Mouse (Mus musculus) frontal cortex, adult (tissue): Measurements from ENCODE around the gene Traf5.
A peak's percentile ranks its signal among the peaks of the same experiment; 100 is the strongest.

Experiments used
- ATAC-seq: cut with Nextera tagmentation; 2 replicates; pipeline ENCODE4 v1.9.2; 2017; ENCODE audit warnings: mild to moderate bottlenecking, moderate library complexity, mixed read lengths; ENCODE audit not compliant: low TSS enrichment

Gene Traf5

GRCm38 (mm10) chr1:192062682-192063081 is 29.7 kb downstream of the Traf5 start:
- ATAC-seq: no peak

- peak; percentile 94 for ATAC-seq
Observed at GRCm38 (mm10) chr1:192061666-192062306, 30.6 kb downstream of the Traf5 start.

DNA sequence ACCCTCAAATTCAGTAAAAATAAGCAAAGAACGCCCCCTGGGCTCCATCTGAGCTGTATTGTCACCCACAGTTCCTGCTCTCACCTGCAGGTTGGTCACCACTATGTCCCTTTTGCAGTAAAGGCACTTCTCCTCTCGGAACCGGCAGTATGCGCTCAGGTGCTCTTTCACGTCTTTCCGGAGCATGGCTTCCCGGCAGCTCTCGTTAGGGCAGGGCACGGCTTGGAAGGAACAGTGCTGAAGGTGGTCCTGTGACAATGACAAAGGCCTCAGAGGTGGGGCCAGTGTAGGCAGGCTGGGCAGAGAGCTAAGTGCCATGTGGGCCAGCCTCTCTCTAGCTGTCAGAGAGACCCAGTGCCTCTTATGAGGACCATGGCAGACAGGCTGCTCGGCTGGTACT is 33.4 kb downstream of the Traf5 start:
- ATAC-seq: no peak

DNA sequence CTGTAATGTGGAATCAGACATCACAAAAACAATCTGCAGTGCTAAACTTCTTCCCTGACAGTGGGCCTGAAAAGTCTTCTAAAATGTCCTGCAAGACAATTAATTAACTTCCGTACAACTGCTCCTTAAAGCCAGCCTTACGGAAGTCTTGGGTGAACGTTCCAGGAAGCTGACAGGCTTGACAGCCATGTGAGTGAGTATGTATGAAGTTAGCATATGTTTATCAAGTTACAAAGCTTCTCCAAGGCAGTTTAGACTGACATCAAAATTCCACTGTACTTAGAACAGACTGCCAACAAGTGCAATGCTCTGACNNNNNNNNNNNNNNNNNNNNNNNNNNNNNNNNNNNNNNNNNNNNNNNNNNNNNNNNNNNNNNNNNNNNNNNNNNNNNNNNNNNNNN is 38.6 kb downstream of the Traf5 start:
- ATAC-seq: no peak

DNA sequence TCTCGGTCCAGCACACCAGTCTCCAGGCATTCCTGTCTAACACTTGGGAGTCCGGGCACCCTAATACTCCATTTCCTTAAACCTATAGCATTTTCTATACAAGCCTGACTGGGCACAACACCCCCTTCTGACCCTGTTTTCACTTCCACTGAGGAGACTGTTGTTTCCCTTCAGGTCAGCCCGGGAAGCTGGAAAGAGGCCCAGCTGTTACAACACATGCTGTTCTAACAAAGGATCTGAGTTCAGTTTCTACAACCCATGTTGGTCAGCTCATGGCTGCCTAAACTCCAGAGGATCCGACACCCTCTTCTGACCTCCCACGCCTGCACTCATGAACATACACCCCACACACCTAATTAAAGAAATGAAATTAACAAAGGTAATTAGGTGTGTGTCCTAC is 39.4 kb downstream of the Traf5 start:
- no peak for ATAC-seq

DNA sequence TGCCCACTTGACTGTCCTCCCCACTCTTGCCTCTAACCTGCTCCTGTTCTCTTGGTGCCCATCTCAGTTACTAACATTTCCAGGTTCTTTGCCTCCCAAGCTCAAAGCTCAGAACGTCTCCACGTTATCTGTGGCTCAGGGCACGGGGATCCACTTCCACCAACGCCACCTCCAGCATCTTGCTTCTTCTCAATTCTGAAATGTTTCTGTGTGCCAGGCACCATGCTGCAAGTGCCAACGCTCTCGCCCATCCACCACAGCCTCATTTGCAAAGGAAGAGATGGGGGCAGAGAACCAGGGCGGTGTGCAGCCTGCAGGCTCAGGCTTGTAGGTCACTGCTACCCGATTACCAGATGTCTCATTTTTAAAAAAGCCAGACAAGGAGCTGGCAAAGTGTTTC is 39.9 kb downstream of the Traf5 start:
- peak; percentile 96 for ATAC-seq

- no peak for ATAC-seq
Observed at GRCm38 (mm10) chr1:191999022-191999421, 93.3 kb downstream of the Traf5 start.

- peak; percentile 47; the same call in 1 of the 2 replicates for ATAC-seq
Observed at GRCm38 (mm10) chr1:191996621-191997185, 95.7 kb downstream of the Traf5 start.

DNA sequence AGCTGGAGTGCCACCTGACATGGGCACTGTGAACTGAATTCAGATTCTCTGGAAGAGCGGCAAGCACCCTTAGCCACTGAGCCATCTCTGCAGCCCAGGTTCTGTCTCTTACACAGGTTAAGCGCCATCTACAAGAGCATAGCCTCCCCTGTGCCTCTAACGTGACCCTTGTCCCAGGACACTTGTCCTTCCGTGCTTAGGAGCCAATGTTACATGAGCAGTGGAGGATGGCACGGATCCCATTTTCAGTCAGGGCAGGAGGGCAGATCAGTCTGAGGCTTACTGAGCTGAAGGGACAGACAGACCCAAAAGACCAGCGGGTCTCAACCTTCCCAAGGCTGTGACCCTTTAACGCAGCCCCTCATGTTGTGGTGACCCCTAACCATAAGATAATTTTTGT is 96.4 kb downstream of the Traf5 start:
- ATAC-seq: no peak

- ATAC-seq: no peak
Observed at GRCm38 (mm10) chr1:191995488-191995887, 96.9 kb downstream of the Traf5 start.

GRCm38 (mm10) chr1:191994476-191994875 is 97.9 kb downstream of the Traf5 start:
- no peak for ATAC-seq

GRCm38 (mm10) chr1:191992040-191992780 is 100.1 kb downstream of the Traf5 start:
- ATAC-seq: no peak

GRCm38 (mm10) chr1:191989994-191990393 is 102.4 kb downstream of the Traf5 start:
- peak; percentile 99 for ATAC-seq

- no peak for ATAC-seq
Observed at GRCm38 (mm10) chr1:191989060-191989459, 103.3 kb downstream of the Traf5 start.

- no peak for ATAC-seq
Observed at GRCm38 (mm10) chr1:191988646-191989045, 103.7 kb downstream of the Traf5 start.

DNA sequence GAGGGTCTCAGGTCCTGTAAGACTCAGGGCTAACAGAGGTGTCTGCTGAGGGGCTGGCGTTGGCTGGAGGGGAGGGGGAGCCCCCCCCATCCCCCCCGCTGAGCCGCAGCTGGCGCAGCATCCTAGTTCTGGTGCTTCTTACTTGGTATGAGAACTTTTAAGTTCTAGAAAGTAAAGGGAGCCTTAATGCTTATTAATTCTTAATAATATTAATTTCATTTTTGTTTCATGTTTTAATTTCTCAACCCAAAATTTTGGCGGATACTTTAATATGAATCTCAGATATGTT is 104.9 kb downstream of the Traf5 start:
- ATAC-seq: no peak

DNA sequence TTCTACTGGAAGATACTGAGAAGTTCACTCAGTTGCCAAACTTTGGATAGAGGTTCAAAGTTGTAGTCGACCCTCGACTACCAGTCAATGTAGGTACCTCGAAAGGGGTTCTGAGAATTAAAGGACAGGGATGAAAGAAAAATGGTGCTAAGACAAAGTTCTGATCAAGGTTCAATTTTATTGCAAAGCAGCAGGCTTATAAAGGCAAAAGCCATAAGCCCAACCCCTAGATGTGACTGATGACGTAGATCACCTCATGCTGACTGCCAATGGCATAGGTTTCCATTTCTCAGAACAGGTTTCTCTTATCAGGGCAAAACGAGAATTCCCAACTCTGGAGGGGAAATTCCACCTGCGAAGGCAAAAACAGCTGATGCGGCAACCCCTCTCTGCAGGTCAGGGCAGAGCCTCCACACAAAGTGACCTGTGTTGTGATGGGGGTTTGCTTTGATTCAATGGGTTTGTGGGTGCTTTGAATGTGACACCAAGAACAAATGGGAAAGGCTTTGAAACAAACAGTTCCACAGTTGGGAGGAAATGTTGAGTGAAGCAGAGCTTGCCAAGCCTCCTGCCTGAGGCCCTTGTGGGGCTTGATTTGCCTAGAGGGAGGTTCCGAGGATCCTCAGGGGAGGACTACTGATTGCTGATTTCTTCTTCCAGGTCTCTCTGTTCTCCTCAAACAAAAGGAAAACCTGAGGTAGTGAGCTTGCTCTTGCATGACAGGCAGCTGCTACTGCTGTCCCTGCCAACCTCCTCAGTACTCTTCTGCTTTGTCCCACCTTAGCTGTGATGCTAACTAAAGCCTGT is 105.5 kb downstream of the Traf5 start:
- no peak for ATAC-seq

DNA sequence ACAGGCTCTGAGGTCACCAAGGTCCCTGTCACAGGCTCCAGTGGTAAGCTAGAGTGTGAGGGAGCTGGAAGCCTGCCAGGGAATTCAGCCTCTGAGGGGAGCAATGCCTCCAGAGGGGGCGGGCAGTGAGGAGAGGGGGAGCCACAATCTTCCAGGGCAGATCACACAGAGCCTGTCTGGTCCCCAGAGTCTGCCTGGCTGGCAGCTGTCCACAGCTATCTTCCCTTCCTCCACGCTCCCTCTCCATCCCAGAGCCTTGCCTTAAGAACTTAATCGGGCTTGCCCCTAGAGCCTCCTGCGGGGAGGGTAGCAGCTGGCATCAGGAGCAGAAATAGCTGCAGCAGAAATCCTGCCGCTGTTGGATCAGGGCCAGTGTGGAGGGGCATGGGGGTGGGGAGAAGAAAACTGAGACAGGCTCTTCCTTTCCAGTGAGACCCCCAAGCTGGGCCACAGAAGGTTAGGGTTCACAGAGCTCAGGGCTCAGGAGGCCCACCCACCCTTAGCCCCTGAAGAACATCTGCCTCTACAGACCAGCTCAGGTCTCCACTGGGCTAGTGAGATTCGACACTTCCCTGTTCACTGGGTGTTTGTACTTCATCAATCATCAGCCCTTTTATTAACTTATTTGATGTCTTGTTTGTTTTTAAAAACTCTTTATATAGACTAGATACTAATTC is 110.8 kb downstream of the Traf5 start:
- ATAC-seq: no peak

DNA sequence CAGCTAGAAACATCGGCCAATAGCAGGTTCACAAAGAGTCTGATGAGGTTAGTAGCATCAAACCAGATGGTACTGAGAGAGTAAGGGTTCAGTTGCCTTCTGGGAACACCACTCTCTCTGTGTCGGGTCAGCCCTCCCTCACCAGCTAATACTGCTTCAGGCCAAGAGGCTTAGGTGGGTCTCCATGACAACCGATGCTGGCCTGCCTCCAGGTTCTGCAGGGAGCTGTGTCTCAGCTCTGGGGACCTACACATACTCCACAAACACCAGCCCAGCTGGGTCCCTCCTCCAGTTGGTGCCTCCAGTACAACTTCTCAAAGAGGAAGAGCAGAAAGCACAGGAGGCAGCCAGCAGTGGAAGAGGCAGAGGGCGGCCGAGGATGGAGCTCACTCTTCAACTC is 115.2 kb downstream of the Traf5 start, which contains the start of gene Rd3:
TSS of gene Rd3 (plus strand) at position 184 of the 400 bp plus-strand sequence.
- ATAC-seq: peak; percentile 56

GRCm38 (mm10) chr1:191974509-191975405 is 117.6 kb downstream of the Traf5 start:
- ATAC-seq: no peak

- ATAC-seq: no peak
Observed at GRCm38 (mm10) chr1:191969939-191970338, 122.4 kb downstream of the Traf5 start.
